Mouse (Mus musculus) midbrain, embryonic 11.5 days (tissue): ENCODE data around the gene Fam8a1. TPM values are rescaled to one million over a fixed set of nuclear protein-coding genes. Genes with fewer than 3 reads are reported as not detected.

Experiments
- ATAC-seq: fragments of 200-750 bp; cut with Nextera tagmentation; 2 replicates; pipeline ENCODE4 v1.8.0; 2017; ENCODE audit warnings: moderate TSS enrichment, moderate library complexity; ENCODE audit not compliant: low FRiP score
- DNase-seq: peaks from one replicate; pipeline ENCODE4 v3.0.0; 2015; ENCODE audit warnings: low spot score; ENCODE audit errors: missing footprints
- H3K27ac ChIP-seq: fragments of 300-500 bp; sonication (generic); 2 replicates; pipeline ENCODE4 v1.5.1; 2014; ENCODE audit warnings: low read depth, low read length
- H3K27me3 ChIP-seq: fragments of 300-500 bp; sonication (generic); 2 replicates; pipeline ENCODE4 v1.6.1; 2014; ENCODE audit warnings: mild to moderate bottlenecking, low read length, moderate library complexity, mixed read lengths; ENCODE audit not compliant: control insufficient read depth, insufficient read depth
- H3K36me3 ChIP-seq: fragments of 300-500 bp; sonication (generic); 2 replicates; pipeline ENCODE4 v1.6.1; 2014; ENCODE audit warnings: mild to moderate bottlenecking, low read length, moderate library complexity, mixed read lengths; ENCODE audit not compliant: control insufficient read depth, insufficient read depth
- H3K4me1 ChIP-seq: fragments of 300-500 bp; sonication (generic); 2 replicates; pipeline ENCODE4 v1.6.1; 2014; ENCODE audit warnings: low read length; ENCODE audit not compliant: control insufficient read depth, insufficient read depth
- H3K4me2 ChIP-seq: fragments of 300-500 bp; sonication (generic); 2 replicates; pipeline ENCODE4 v1.6.1; 2014; ENCODE audit warnings: mild to moderate bottlenecking, moderate library complexity
- H3K4me3 ChIP-seq: fragments of 300-500 bp; sonication (generic); 2 replicates; pipeline ENCODE4 v1.5.1; 2014; ENCODE audit warnings: low read depth, low read length
- H3K9ac ChIP-seq: fragments of 300-500 bp; sonication (generic); 2 replicates; pipeline ENCODE4 v1.6.1; 2014; ENCODE audit warnings: low read length
- H3K9me3 ChIP-seq: fragments of 300-500 bp; sonication (generic); 2 replicates; pipeline ENCODE4 v1.6.1; 2016; ENCODE audit warnings: low read length; ENCODE audit not compliant: control insufficient read depth
- WGBS: fragments of 180-500 bp; shearing (Covaris S2); extraction: QIAGEN DNeasy Blood & Tissue Kit; methylation state at CpG from one replicate; pipeline ENCODE4 v1.1.7; 2014; 5-methylcytosine and 5-hydroxymethylcytosine counted together
- polyA plus RNA-seq: library from polyadenylated mRNA; unstranded; fragments of >200 nt; fragmentation: Nextera tagmentation; extraction: Ambion mirVana; gene quantifications from 2 replicates; pipeline ENCODE4 v1.2.1, GENCODE M21; 2014

The Fam8a1 gene
- polyA plus RNA-seq, 1 experiment from 2014 or later = 13.9 TPM

- H3K4me1 ChIP-seq = no peaks in the 10 kb centered on the region
- no peak overlapping the region for H3K4me3 ChIP-seq
- no peak overlapping the region for H3K4me2 ChIP-seq
- ATAC-seq (no peak), DNase-seq (no peak)
- no peak overlapping the region for H3K27ac ChIP-seq
- H3K27me3 ChIP-seq = no peaks in the 10 kb centered on the region
- H3K9ac ChIP-seq = no peak overlapping the region
- peaks cover 4% of the 10 kb centered on the region; the same call in 1 of the 2 replicates for H3K36me3 ChIP-seq
- H3K9me3 ChIP-seq = no peaks in the 10 kb centered on the region
- WGBS = 74% methylated on average over 1 of the region's 1 CpGs
These were observed 26.1 kb downstream of the Fam8a1 start for GRCm38 (mm10) chr13:46695296-46695908.

GRCm38 (mm10) chr13:46695932-46696331, 26.6 kb downstream of the Fam8a1 start:
- H3K4me1 ChIP-seq = no peaks in the 10 kb centered on the region
- peaks cover 4% of the 10 kb centered on the region; the same call in 1 of the 2 replicates for H3K36me3 ChIP-seq
- no peaks in the 10 kb centered on the region for H3K27me3 ChIP-seq
- no peak for ATAC-seq
- H3K9ac ChIP-seq = no peak overlapping the region
- no peak overlapping the region for H3K4me3 ChIP-seq
- no peak overlapping the region for H3K4me2 ChIP-seq
- no peaks in the 10 kb centered on the region for H3K9me3 ChIP-seq
- no peak overlapping the region for H3K27ac ChIP-seq
- no peak for DNase-seq
- 95% methylated on average over 1 of the region's 1 CpGs for WGBS

- no peak for ATAC-seq
- H3K27me3 ChIP-seq = no peaks in the 10 kb centered on the region
- DNase-seq = no peak
- no peaks in the 10 kb centered on the region for H3K9me3 ChIP-seq
- H3K36me3 ChIP-seq = peaks cover 4% of the 10 kb centered on the region; the same call in 1 of the 2 replicates
- no peak overlapping the region for H3K9ac ChIP-seq
- H3K4me2 ChIP-seq = no peak overlapping the region
- H3K4me1 ChIP-seq = no peaks in the 10 kb centered on the region
- H3K4me3 ChIP-seq = no peak overlapping the region
- WGBS = 89% methylated on average over 2 of the region's 2 CpGs
- no peak overlapping the region for H3K27ac ChIP-seq
These were observed 27.5 kb downstream of the Fam8a1 start for GRCm38 (mm10) chr13:46696788-46697187.

GRCm38 (mm10) chr13:46699372-46699771, 30.1 kb downstream of the Fam8a1 start:
- Histone ChIP-seq H3K4me1 (no peaks in the 10 kb centered on the region), H3K4me2 (no peak overlapping the region), H3K9me3 (no peaks in the 10 kb centered on the region), H3K27me3 (no peaks in the 10 kb centered on the region), H3K27ac (no peak overlapping the region), H3K9ac (no peak overlapping the region), H3K4me3 (no peak overlapping the region), H3K36me3 (peaks cover 6% of the 10 kb centered on the region; the same call in 1 of the 2 replicates)
- 92% methylated on average over 1 of the region's 1 CpGs for WGBS
- ATAC-seq (no peak), DNase-seq (no peak)

- H3K27ac ChIP-seq = no peak overlapping the region
- no peaks in the 10 kb centered on the region for H3K27me3 ChIP-seq
- peaks cover 6% of the 10 kb centered on the region; the same call in 1 of the 2 replicates for H3K36me3 ChIP-seq
- H3K9ac ChIP-seq = no peak overlapping the region
- 89% methylated on average over 2 of the region's 2 CpGs for WGBS
- ATAC-seq (no peak), DNase-seq (no peak)
- H3K9me3 ChIP-seq = no peaks in the 10 kb centered on the region
- no peak overlapping the region for H3K4me3 ChIP-seq
- no peak overlapping the region for H3K4me2 ChIP-seq
- no peaks in the 10 kb centered on the region for H3K4me1 ChIP-seq
These were observed 32.2 kb downstream of the Fam8a1 start for GRCm38 (mm10) chr13:46701486-46701885.

- WGBS = 83% methylated on average over 5 of the region's 5 CpGs
- H3K27me3 ChIP-seq = no peaks in the 10 kb centered on the region
- DNase-seq (peak; percentile 81), ATAC-seq (no peak)
- H3K4me2 ChIP-seq = no peak overlapping the region
- no peaks in the 10 kb centered on the region for H3K9me3 ChIP-seq
- no peak overlapping the region for H3K4me3 ChIP-seq
- no peak overlapping the region for H3K27ac ChIP-seq
- H3K36me3 ChIP-seq = peaks cover 4% of the 10 kb centered on the region; the same call in 1 of the 2 replicates
- H3K4me1 ChIP-seq = no peaks in the 10 kb centered on the region
- H3K9ac ChIP-seq = no peak overlapping the region
These were observed 33.8 kb downstream of the Fam8a1 start for GRCm38 (mm10) chr13:46703138-46703537.

GRCm38 (mm10) chr13:46713486-46713885, 44.2 kb downstream of the Fam8a1 start:
- DNase-seq (no peak), ATAC-seq (no peak)
- Histone ChIP-seq H3K9me3 (no peaks in the 10 kb centered on the region), H3K36me3 (peaks cover 4% of the 10 kb centered on the region), H3K4me1 (no peaks in the 10 kb centered on the region), H3K27me3 (no peaks in the 10 kb centered on the region), H3K4me3 (no peak overlapping the region), H3K4me2 (no peak overlapping the region), H3K9ac (no peak overlapping the region), H3K27ac (no peak overlapping the region)
- WGBS = 87% methylated on average over 5 of the region's 5 CpGs

- H3K4me2 ChIP-seq = no peak overlapping the region
- H3K36me3 ChIP-seq = peaks cover 2% of the 10 kb centered on the region
- H3K27me3 ChIP-seq = no peaks in the 10 kb centered on the region
- ATAC-seq (no peak), DNase-seq (no peak)
- no peaks in the 10 kb centered on the region for H3K9me3 ChIP-seq
- WGBS = 78% methylated on average over 3 of the region's 3 CpGs
- no peaks in the 10 kb centered on the region for H3K4me1 ChIP-seq
- H3K4me3 ChIP-seq = no peak overlapping the region
- H3K9ac ChIP-seq = no peak overlapping the region
- H3K27ac ChIP-seq = no peak overlapping the region
These were observed 46.8 kb downstream of the Fam8a1 start for GRCm38 (mm10) chr13:46715976-46716639.

- Histone ChIP-seq H3K4me3 (no peak overlapping the region), H3K9me3 (no peaks in the 10 kb centered on the region), H3K4me1 (no peaks in the 10 kb centered on the region), H3K27ac (no peak overlapping the region), H3K4me2 (no peak overlapping the region), H3K9ac (no peak overlapping the region), H3K27me3 (no peaks in the 10 kb centered on the region), H3K36me3 (no peaks in the 10 kb centered on the region)
- 84% methylated on average over 5 of the region's 5 CpGs for WGBS
- DNase-seq = no peak
- ATAC-seq = no peak
These were observed 49.6 kb downstream of the Fam8a1 start for GRCm38 (mm10) chr13:46718893-46719400.
